ENCODE assay signal across 23 mouse cellular contexts in genomic region chr11:21363144-21363940, GRCm38 (mm10). TPM values are rescaled to one million over a fixed set of nuclear protein-coding genes. Genes with fewer than 3 reads are reported as not detected.
DNase-seq lines count a peak whose midpoint lies in the region; ATAC-seq lines count a peak whose summit lies in the region.
"Had no signal": no experiment of that assay in that cellular context is flagged by ENCODE, and none has a peak within 500 bp of the region (broad histone marks: within the 10 kb centered on the region; RNA-seq: fewer than 3 reads in every experiment).

No protein-coding gene starts in this region.

- DNase-seq in heart, postnatal 4 days, result peak; percentile 7
- no peak for DNase-seq in heart, adult 9 months (ENCODE audit: low spot score in 2 of 2)
- peak; percentile 52 for DNase-seq in testis, postnatal 10 days (ENCODE audit: low spot score)
- DNase-seq in testis, postnatal 14 days (ENCODE audit: low spot score), result no peak
- DNase-seq in adrenal gland, postnatal 25 days, result peak; percentile 44
- DNase-seq in gastrocnemius, postnatal 25 days, result no peak
- DNase-seq: cerebellum, adult 18-20 months; cerebellum, postnatal 36 days; embryo, embryonic 11 days; gastrocnemius, postnatal 10 days; heart, postnatal 36 days; kidney, adult 9 months; kidney, postnatal 14 days; layer of hippocampus, postnatal 36 days; retina, postnatal 1 day; right cerebral cortex, postnatal 25 days; spleen, adult 18-20 months; thymus, postnatal 25 days had no signal

- no peak for ATAC-seq in cerebellum, adult (ENCODE audit: insufficient number of reproducible peaks, low FRiP score, low TSS enrichment)
- ATAC-seq: forebrain, embryonic 14.5 days; inflammation-experienced regulatory T-cells, adult 6 months; lung, postnatal 0 days; midbrain, embryonic 16.5 days had no signal

RNA-seq across cellular contexts. Expression of gene Ugp2, which starts 7.7 kb away (rescaled TPM):
- total RNA-seq in heart, postnatal 4 days (2021), result 100 to 1,000 TPM; 216 to 221 TPM
- 84.2 and 86.7 TPM in 2 replicates for total RNA-seq in adrenal gland, postnatal 25 days (2021)
- total RNA-seq in gastrocnemius, postnatal 25 days (2021), result 100 to 1,000 TPM; 358 to 461 TPM

Comparison
In these comparisons a context has a peak if more than half of its experiments do, and no peak if none do; other contexts are left out.
1. DNase-seq: peak in heart, postnatal 4 days (single experiment), testis, postnatal 10 days (single experiment) and adrenal gland, postnatal 25 days (single experiment); none in heart, adult 9 months (0 of 2), testis, postnatal 14 days (single experiment) and gastrocnemius, postnatal 25 days (single experiment).